Mouse (Mus musculus) thymus, adult 2 months (tissue): ENCODE data around the gene Agt. TPM values are rescaled to one million over a fixed set of nuclear protein-coding genes. Genes with fewer than 3 reads are reported as not detected.

ENCODE experiments used
- DNase-seq: peaks from one replicate; pipeline ENCODE4 v3.0.0; 2021
- H3K27ac ChIP-seq: fragments of 200-500 bp; 2 replicates; pipeline ENCODE4 v1.5.1; 2012; ENCODE audit warnings: low read length, control low read depth; ENCODE audit not compliant: control insufficient read depth, insufficient read depth
- H3K27me3 ChIP-seq: fragments of 200-500 bp; 2 replicates; pipeline ENCODE4 v1.6.1; 2012; ENCODE audit warnings: mild to moderate bottlenecking, low read length, moderate library complexity, mixed read lengths; ENCODE audit not compliant: control insufficient read depth, insufficient read depth
- H3K36me3 ChIP-seq: fragments of 200-500 bp; 2 replicates; pipeline ENCODE4 v1.6.1; 2012; ENCODE audit warnings: mild to moderate bottlenecking, low read length, moderate library complexity; ENCODE audit not compliant: control insufficient read depth, insufficient read depth
- H3K4me1 ChIP-seq: fragments of 200-500 bp; replicated peaks from 2 replicates; pipeline ENCODE4 v1.6.1; 2012; ENCODE audit warnings: low read length; ENCODE audit not compliant: control insufficient read depth, insufficient read depth
- H3K4me3 ChIP-seq: fragments of 200-500 bp; 2 replicates; pipeline ENCODE4 v1.5.1; 2012; ENCODE audit warnings: mild to moderate bottlenecking, low read length, control low read depth, moderate library complexity; ENCODE audit not compliant: control insufficient read depth, insufficient read depth
- CTCF ChIP-seq: fragments of 200-500 bp; IDR thresholded peaks from 2 replicates; pipeline ENCODE4 v1.5.1; 2012; ENCODE audit warnings: mild to moderate bottlenecking, control low read depth, low read length, moderate library complexity, borderline replicate concordance; ENCODE audit not compliant: control insufficient read depth, poor library complexity, insufficient read depth; ENCODE audit errors: extremely low read depth
- POLR2A ChIP-seq: fragments of 200-500 bp; IDR thresholded peaks from 2 replicates; pipeline ENCODE4 v1.6.1; 2012; ENCODE audit warnings: mild to moderate bottlenecking, low read length, control low read depth, moderate library complexity; ENCODE audit not compliant: control insufficient read depth, poor library complexity, insufficient read depth; ENCODE audit errors: extremely low read depth
- WGBS: fragments of 180-500 bp; shearing (Covaris S2); methylation state at CpG from one replicate; pipeline ENCODE4 v1.1.7; 2018; 5-methylcytosine and 5-hydroxymethylcytosine counted together
- polyA plus RNA-seq: library from polyadenylated mRNA; depleted of rRNA; stranded (reverse); fragments of >200 nt; gene quantifications from 2 replicates; pipeline ENCODE4 v1.2.3, GENCODE M21; 2012; rRNA removed

The Agt gene
- polyA plus RNA-seq, 1 experiment, result 4.1 TPM

DNA sequence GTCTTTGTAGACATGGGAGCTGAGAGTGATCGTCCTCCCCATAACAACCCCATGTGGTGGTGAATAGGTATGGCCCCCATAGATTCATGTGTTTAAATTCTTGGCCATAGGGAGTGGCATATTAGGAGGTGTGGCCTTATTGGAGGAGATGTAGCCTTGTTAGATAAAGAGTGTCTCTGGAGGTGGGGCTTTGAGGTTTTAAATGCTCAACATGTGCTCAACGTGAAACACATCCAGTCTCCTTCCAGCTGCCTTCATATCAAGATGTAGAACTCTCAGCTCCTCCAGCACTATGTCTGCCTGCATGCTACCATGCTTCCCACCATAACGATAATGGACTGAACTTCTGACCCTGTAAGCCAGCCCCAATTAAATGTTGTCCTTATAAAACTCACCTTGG is 53.5 kb downstream of the Agt start:
- WGBS, result 71% methylated on average over 3 of the region's 3 CpGs
- Histone ChIP-seq H3K36me3 (no peaks in the 10 kb centered on the region), H3K4me1 (0 out of 2 replicates have a peak, but pooled peaks cover 2% of the 10 kb centered on the region), H3K27ac (no peak overlapping the region), H3K27me3 (no peaks in the 10 kb centered on the region), H3K4me3 (no peak overlapping the region)
- TF ChIP-seq POLR2A (no peak), CTCF (no peak)
- DNase-seq, result no peak

DNA sequence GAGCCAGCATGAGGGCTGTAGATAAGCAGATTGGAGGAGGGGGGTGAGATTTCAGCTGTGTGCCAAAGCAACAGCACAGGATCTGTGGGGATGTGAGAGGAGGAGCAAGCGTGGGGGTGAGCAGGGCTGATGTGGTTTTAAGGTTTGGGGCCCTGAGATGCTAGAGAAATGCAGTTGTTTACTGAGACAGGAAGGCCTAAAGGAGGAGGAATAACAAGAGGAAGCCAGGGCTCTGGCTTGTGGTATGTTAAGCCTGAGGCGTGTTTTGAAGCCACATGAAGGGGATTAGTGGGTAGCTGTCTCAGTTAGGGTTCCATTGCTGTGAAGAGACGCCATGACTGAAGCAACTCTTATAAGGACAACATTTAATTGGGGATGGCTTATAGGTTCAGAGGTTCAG is 60.4 kb downstream of the Agt start:
- 2% methylated on average over 3 of the region's 3 CpGs for WGBS
- no peak for TF ChIP-seq POLR2A
- TF ChIP-seq CTCF, result no peak
- no peaks in the 10 kb centered on the region for H3K36me3 ChIP-seq
- no peaks in the 10 kb centered on the region for H3K27me3 ChIP-seq
- no peaks in the 10 kb centered on the region; the same call in 1 of the 2 replicates for H3K4me1 ChIP-seq
- H3K4me3 ChIP-seq, result no peak overlapping the region
- no peak overlapping the region for H3K27ac ChIP-seq
- peak; percentile 2 for DNase-seq

DNA sequence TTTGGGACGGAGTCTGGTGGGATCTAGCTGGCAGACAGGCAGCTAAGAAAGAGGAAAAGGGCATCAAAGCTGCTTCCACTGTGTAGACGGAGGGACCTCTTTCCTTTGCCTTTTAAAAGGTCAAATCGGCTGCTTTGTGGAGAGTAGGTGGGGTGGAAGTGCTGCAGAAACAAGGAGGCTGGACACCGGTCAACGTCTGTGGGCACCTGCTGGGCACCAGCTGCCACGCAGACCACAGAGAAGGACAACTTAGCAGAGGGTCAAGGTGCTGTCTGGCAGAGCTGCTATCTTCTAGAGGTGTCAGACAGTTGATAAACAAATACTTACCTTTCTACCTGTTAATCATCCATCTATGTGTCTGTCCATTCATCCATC is 61.2 kb downstream of the Agt start:
- H3K27ac ChIP-seq, result no peak overlapping the region
- no peaks in the 10 kb centered on the region; the same call in 1 of the 2 replicates for H3K4me1 ChIP-seq
- H3K27me3 ChIP-seq, result no peaks in the 10 kb centered on the region
- H3K36me3 ChIP-seq, result no peaks in the 10 kb centered on the region
- WGBS, result 74% methylated on average over 6 of the region's 6 CpGs
- DNase-seq, result no peak
- TF ChIP-seq CTCF (no peak), POLR2A (no peak)
- no peak overlapping the region for H3K4me3 ChIP-seq

DNA sequence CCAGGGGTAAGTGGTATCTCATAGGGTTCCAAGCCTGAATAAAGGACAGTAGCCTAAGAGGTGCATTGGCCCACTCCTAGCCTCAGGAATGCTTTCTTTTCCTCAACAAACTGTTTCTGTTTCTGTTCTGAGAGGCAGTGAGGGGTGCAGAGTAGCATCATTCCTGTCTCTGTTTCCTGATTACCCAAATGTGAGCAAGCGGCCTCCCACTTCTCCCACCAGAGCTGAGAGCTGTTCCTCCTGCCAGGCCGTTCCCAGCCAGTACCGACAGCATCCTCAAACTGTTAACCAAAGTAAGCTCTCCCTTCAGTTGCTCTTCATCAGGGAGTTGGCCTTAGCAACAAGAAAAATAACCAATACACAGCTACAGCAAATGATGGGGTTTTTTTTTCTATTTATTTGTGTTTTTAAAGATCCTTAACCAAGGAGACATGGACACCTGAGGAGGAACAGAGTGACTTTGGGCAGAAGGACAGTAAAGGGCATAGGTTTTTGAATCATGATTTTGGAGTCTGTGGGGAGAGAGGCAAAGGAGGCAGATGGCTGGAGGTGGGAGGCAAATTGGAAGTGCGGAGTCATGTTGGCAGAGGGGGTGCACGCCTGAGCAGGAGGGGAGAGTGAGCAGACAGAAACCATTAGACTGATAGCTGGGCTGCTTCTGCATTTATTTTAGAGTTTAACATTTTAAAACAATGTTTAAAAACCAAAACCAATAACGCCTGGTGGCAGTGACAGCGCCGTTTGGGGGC is 61.8 kb downstream of the Agt start:
- H3K36me3 ChIP-seq, result no peaks in the 10 kb centered on the region
- 75% methylated on average over 8 of the region's 8 CpGs for WGBS
- TF ChIP-seq CTCF (no peak), POLR2A (no peak)

More for the DNA sequence above, 61.8 kb downstream of the Agt start:
- DNase-seq, result no peak
- H3K27ac ChIP-seq, result no peak overlapping the region
- no peaks in the 10 kb centered on the region for H3K27me3 ChIP-seq
- no peaks in the 10 kb centered on the region; the same call in 1 of the 2 replicates for H3K4me1 ChIP-seq
- no peak overlapping the region for H3K4me3 ChIP-seq

Other genes with a start within 250 kb of the Agt start
- 0.22 and 0.68 TPM in 2 replicates for gene Pgbd5, start 130.0 kb downstream of the Agt start, polyA plus RNA-seq
- 33.8 and 34.4 TPM in 2 replicates for gene Cog2, start 48.9 kb downstream of the Agt start, polyA plus RNA-seq
- gene Capn9, start 6.4 kb upstream of the Agt start, polyA plus RNA-seq, result 0.08 and 0.13 TPM in 2 replicates
- gene 2310022B05Rik, start 93.7 kb upstream of the Agt start, polyA plus RNA-seq, result 17.3 and 18.1 TPM in 2 replicates
- gene Ttc13, start 152.3 kb upstream of the Agt start, polyA plus RNA-seq, result 49.8 and 53.2 TPM in 2 replicates
- 53.5 and 56.7 TPM in 2 replicates for gene Arv1, start 152.4 kb upstream of the Agt start, polyA plus RNA-seq
- 14.2 and 15.5 TPM in 2 replicates for gene Fam89a, start 182.1 kb upstream of the Agt start, polyA plus RNA-seq
- 0.26 TPM in 2 replicates for gene Trim67, start 223.4 kb upstream of the Agt start, polyA plus RNA-seq